Mouse (Mus musculus) kidney, adult 2 months (tissue): ENCODE results near the gene Slc23a2.

ENCODE experiments used
- CTCF ChIP-seq: fragments of 200-500 bp; conservative IDR thresholded peaks from 2 replicates; pipeline ENCODE4 v1.5.1; 2011; ENCODE audit warnings: low read depth, mild to moderate bottlenecking, control low read depth, low read length, moderate library complexity, mixed read lengths; ENCODE audit not compliant: insufficient read depth, insufficient read length
- POLR2A ChIP-seq: fragments of 200-500 bp; IDR thresholded peaks from one replicate; pipeline ENCODE4 v1.6.1; 2011; ENCODE audit warnings: low read depth, low read length, control low read depth

GRCm38 (mm10) chr2:132043101-132043621, 101.7 kb downstream of the Slc23a2 start:
- TF ChIP-seq CTCF (no peak), POLR2A (no peak)
